Mouse (Mus musculus): Measurements from ENCODE around the gene Mrpl49.
"Not testable (repeated sequence)": the region's sequence is repeated elsewhere in the genome, so short reads cannot be mapped to it uniquely, and the experiment has no call there.

Gene Mrpl49

DNA sequence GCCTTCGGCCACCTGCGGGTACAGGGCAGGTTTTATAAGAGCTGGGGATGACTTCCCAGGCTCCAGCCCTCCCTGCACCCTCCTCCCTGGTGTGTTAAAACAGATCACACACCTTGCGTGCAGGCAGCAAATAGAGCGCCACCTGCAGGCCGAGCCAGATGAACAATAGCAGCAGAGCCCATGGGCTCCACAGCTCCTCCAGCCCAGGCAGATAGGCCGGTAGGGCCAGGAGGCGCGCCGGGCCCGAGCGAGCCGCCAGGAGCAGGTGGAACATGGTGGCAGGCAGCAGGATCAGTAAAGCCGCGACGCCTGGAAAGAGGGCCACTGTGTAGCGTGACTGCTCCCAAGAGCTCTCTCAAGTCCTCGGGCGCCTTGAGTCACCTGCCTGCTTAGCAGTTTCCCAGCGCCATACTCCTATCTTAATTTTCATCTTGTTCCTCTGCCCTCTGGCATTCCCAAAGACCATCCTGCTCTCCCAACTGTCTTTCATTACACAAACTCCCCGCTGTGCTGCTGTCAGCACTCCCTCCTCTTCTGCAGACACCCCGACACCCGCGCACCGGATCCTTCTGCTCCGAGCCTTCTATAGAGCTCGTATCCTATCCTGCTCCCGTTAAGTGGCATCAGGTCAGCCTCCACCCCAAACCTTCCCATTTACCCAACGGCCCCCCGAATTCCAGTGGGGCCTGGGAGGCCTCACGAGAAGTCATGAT is 9.6 kb upstream of the Mrpl49 start:
- peak; percentile 76 to 89 for DNase-seq (ENCODE audit: low spot score in 2 of 2)

DNA sequence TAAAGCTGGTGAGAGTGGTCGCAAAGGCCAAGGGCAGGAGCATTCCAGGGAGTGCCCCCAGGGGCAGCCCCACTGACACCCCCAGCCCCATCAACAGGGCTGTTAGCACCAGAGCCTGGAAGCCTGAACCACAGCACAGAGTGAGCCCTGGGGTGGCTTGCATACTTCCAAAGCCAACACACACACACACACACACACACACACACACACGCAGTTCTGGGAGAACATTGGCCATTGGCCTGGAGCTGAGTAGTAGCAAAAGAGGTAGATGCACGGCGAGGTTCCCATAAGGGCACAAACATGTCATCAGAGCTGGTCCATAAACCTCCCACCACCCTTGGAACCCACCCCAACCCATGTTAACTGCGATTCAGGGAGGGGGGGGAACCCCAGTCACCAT is 9.0 kb upstream of the Mrpl49 start:
- DNase-seq (ENCODE audit: low spot score in 2 of 2), result no peak

DNA sequence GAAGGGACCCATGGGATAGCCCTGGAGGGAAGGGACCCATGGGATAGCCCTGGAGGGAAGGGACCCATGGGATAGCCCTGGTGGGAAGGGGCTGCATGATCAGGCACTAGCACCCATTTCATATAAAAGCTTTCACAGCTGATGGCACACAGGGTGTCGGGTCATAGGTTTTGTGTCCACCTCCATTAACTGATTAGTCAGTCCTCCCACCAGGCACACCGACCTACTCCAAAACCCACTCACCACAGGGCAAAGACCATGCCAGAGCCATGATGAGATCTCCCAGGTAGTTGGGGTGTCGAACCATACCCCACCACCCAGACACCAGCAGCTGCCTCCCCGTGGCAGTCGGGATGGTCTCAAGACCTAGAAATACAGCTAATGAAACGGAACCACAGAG is 5.5 kb upstream of the Mrpl49 start:
- no peak for DNase-seq (ENCODE audit: low spot score in 2 of 2)

DNA sequence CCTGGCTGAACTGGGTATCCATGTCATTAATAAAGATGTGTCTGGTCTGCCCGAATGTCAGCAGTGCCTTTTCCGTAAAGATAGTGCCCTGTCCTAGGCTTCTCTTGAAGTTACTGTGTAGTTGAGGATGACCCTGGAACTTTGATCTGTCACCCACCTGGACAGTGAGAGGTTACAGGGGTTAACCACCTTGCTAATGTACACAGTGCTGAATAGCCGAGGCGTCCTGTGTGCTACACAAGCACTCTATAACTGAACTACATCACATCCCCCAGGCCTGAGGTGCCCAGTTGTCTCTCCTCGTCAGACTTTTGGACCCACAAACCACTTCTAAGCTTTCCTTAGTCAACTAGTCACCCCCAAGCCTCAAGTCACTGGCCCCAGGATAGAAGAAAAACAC is 4.8 kb upstream of the Mrpl49 start:
- no peak for DNase-seq (ENCODE audit: low spot score in 2 of 2)

DNA sequence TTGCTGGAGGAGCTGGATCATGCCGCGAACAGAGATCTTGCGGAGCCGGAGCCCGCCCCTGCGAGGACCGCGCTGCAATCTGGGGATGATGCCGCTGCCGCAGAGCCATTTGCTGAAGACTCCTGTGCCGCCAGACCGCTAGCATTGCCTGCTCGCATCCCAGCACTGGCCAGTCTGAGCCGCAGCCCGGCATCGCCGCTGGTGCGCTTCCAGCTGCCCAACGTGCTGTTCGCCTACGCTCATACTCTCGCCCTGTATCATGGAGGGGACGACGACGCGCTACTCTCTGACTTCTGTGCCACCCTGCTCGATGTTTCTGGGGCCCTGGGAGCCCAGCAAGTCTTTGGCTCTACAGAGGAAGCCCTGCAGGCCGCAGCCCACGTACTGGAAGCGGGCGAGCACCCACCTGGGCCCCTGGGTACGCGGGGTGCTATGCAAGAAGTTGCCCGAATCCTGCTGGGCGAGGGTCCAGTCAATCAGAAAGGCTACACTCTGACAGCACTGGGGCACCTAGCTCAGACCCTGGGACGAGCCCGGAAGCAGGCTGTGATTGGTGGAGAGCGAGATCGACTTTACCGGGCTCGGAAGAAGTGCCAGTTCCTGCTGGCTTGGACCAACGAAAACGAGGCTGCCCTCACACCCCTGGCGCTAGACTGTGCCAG is 4.2 kb upstream of the Mrpl49 start:
- DNase-seq (ENCODE audit: low spot score in 2 of 2), result peak; percentile 63 to 67

DNA sequence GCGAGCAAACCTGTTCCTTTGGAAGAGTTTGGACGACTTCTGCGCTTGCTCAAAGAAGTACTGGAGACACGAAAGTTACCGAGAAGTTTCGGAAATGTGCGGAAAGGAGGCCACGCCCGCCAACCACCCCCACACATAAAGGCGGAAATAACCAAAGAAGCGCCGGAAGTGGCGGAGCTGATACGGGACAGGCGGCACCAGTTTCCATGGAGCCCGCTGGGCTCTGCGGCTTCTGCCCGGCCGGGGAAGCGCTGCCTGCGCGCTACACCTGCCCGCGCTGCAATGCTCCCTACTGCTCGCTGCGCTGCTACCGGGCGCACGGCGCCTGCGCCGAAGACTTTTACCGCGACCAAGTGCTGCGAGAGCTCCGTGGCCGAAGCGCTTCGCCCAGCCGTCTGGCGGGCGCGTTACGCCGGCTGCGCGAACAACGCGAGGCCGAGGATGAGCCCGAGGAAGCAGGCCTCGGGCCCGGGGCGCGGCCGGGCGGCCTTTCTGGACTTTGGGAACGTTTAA is 3.5 kb upstream of the Mrpl49 start, which contains the start of gene Znhit2:
Gene Znhit2, plus strand, starts transcription at position 172 of the 513 bp plus-strand sequence.
- DNase-seq (ENCODE audit: low spot score in 2 of 2), result peak; percentile 91 to 92

DNA sequence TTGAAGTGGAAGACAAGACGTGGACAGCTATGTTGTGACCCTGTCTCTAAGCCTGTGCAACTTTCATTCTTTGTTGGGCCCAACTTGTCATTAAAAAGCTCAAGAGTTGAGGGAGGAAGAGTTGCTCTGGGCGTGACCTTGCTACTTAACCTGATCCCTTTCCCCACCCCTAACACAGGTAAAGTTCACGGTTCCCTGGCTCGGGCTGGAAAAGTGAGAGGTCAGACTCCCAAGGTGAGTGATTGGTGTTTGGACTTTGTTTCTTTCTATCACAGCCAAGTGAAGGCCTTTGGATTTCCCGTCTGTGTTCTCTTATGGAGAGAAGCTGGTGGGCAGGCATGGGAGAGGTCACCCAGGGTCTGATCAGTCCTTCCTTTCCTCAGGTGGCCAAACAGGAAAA is 1.4 kb upstream of the Mrpl49 start:
- DNase-seq (ENCODE audit: low spot score in 2 of 2), result no peak

DNA sequence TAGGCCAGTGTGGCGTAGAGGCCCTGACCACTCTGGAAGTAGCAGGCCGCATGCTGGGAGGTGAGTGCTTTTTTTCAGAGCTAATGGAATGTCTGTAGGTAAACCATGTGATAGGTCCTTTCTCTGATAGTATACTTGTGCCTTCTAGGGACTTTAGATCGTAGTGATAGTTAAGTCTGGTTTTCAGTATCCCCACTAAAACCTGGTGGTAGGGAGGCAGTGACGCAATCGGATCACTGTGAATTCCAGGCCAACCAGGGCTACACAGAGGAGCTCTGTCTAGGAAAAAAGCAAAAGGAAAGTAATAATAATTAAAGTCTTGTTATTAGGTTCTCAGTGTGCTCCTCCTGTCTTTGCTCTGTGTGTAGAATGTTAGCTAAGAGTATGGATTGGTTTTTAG is 928 bp upstream of the Mrpl49 start:
- no peak for DNase-seq (ENCODE audit: low spot score in 2 of 2)

DNA sequence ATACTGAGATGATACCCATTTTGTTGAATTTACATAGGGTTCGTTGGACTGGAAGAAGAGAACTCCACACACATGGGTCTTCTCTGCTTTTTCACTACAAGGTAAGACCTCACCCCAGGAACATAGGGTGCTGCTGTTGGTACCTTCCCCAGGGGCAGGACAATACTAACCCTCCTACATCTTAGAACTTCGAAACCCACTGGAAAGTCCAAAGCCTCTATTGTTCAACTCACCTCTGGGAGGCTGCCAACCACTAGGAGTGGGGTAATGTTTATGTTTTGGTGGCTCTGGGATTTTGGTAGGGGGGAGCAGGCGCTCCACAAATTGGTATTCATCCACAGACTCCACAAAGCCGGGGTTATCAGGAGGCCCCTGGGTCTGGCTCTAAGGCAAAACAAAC is 889 bp downstream of the Mrpl49 start:
- DNase-seq (ENCODE audit: low spot score in 2 of 2), result no peak

DNA sequence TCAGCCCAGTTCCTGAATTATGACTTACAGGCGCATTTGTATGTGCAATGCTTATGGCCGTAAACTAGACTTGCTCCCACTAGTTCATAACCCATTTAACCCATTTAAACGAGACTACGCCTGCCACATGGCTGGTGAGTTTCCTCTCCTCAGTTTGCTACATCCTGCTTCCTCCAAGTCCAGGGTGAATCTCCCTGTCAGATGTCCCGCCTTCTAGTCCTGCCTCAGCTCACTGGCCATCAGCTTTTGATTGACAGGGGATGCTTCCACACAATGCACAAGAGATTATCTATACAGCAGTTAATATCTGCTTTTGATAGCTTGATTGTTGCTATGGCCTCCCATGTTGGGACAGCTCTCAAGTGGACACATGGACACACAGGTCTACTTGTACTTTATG is 3.3 kb downstream of the Mrpl49 start:
- no peak for DNase-seq (ENCODE audit: low spot score in 2 of 2)

DNA sequence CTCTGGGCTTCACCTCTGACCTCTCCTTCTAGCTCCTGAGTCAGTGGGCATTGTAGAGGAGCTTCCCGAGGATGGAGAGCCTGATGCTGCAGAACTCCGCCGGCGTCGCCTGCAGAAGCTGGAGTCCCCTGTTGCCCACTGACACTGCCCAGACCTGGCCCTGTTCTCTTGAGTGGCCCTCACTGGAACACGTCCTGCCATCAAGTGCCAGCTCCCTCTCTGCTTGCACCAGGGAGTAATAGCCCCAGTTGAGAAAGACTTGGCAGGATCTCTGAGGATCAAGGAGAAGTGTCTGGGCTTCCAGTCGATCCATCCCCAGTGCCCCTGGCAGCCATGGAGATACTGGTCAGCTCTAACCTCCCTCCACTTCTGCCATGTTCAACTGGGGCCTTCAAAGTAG is 5.1 kb downstream of the Mrpl49 start:
- DNase-seq (ENCODE audit: low spot score in 2 of 2), result no peak

DNA sequence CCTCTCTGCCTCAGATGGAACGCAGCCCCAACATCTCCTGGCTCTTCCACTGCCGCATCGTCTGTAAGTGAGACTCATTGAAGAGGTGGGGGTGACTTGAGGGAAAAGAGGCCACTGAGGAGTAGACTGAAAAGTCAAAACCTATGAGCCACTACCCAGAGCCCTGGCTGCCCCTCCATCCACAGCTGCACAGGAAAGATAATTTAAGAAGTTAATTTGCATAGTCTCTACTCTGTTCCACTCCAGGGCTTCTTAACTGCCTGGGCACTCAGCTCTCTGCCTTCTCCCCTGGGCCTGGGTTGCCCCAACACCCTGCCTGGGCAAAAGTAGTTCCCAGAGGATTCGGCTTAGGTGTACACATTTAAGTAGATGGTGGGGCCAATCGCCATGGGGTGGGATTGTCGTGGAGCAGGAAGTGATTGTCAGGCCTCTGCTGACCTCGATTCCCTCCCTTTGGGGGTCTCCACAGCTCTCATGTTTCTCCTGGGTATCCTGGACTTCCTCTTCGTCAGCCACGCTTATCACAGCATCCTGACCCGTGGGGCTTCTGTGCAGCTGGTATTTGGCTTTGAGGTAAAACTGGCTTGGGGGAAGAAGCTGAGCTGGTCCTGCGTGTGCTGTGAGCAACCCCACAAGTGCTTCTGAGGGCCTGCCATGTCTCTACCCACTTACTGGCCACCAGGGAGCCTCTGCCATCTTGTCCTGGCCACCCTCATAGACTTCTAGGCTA is 8.7 kb downstream of the Mrpl49 start:
- no peak for DNase-seq (ENCODE audit: low spot score in 2 of 2)

DNA sequence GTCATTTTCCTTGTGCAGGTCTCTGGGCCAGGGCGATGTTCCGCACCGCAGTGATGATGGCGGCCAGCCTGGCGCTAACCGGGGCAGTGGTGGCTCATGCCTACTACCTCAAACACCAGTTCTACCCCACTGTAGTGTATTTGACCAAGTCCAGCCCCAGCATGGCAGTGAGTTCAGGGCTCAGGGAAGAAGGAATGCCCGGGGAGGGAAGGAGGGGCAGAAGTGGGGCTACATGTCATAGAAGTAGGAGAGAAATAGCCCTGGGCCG is 9.8 kb downstream of the Mrpl49 start:
- DNase-seq (ENCODE audit: low spot score in 2 of 2), result no peak

DNA sequence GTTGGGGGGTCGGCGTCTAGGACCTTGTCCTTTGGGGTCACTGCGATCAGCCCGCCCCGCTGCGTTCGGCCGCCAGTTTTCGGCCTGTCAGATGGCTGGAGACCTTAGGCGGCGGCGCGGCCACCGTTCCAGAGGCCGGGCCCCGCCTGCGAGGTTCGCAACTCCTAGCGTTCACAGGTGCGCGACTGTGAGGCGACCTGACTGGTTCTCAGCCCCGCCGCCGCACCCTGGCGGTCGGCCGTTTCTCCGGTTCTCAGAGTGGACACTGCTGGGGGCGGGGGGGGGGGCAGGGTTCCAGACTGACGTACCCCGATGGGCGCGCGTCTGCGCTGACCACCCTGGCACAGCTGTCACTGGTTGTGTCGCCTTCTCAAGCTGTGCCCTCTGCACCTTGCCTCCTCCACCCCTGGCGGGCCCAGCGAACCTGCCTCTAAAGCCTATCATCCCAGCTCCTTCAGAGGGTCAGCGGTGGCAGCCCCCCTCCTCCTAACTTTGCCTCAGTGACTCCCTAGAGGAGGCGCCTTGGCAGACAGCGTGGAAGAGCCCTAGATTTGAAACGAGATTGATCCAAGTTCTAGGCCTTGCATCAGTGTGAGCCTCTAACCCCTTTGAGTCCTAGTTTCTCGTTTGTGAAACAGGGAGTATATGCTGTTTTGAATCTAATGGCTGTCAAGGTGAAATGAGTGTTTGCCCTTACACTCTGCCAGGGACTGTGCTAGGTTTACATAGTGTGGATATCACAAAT is 10.3 kb downstream of the Mrpl49 start:
- peak in 1 of 2 experiments; percentile 33 for DNase-seq (ENCODE audit: low spot score in 2 of 2)

DNA sequence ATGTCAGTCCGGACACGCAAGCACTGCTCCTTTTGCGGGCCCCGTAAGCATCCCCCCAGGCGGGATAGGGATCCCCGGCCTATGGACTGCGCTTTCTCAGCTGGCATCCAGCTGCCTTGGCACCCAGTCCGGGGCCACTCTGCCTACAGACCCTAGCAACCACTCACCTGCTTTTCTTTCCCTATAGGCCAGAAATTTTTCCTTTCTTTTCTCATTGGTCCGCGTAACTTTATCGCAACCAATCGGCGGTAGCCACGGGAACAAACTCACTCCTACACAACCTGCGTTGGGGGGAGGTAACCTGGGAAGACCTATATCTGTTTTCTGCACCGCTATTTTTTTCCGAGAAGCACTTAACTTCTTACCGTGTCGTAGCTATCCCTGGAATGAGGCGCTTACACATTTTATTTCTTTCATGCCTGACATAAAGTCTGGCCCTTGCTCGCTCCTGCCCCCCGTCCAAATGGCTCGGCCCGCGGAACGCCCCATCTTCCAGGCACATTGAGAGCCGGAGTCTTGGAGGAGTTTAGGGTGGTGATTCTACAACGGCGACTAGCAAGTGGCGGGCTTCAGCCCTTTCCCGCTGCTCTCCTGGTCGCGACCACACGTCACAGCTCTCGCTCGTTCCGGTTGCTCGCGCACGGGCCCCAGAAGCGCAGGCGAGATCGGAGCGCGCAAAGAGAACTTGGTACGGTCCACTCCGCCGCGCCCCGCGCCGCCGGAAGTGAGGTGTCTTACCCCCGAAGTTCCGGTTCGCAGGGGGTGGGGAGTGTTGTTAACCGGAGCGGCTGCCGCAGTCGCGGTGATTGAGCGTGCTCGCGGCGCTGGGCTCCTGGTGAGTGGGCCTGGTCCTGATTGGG is 11.1 kb downstream of the Mrpl49 start, which contains the start of gene Syvn1:
Gene Syvn1, plus strand, starts transcription at position 283 of the 860 bp plus-strand sequence.
- peak; percentile 84 to 88 for DNase-seq (ENCODE audit: low spot score in 2 of 2)

DNA sequence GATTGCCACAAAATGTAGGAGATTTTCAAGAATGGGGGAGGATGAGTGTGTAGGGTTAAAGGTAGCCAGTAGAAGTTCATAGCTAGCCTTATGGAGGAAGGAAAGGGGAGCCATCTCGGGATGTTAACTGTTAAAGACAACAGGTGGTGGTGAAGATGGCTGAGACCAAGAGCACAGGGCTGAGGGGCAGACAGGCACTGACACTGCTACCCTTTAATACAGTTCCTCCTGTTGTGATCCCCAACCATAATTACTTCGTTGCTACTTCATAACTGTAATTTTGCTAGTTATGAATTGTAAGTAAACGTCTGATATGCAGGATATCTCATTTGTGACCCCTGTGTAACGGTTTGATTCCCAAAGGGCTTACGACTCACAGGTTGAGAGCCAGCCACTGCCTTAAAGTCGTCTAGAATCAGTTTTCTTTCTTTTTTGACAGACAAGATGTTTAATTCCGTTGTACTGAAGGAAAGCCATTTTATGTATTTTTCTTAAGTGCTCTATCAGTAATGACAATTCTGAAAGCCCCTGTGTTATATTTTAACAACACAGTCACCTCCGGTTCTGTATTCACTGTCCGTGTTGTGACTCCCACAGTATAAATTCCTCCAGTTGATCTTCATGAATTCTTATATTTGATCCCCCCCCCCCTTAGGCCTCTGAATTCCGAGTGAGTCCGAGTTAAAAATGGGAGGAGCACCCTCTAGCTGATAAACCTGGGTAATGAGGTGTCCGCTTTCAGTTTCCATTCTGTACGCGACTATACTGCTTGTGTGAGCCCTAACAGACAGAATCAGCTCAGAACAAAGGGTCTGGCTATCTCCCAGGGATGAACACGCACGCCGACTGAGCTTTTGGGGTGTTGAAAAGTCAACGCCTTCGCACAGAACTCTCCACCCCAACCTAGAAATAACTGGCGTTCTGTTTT is 12.0 kb downstream of the Mrpl49 start:
- DNase-seq (ENCODE audit: low spot score in 2 of 2), result no peak

DNA sequence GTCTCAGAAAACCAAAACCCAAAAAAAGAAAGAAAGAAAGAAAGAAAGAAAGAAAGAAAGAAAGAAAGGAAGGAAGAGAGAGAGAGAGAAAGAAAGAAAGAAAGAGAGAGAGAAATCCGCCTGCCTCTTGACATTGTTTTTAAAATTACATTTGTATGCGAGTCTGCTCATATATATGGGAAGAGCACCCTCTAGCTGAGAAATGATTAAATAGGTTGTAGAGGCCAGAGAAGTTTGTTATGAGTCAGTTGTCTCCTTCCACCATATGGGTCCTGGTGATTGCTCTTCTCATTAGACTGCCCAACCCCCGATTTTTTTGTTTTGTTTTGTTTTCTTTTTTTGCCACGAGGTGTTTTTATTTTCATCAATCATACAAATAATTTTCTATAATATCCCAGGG is 13.5 kb downstream of the Mrpl49 start:
- DNase-seq (ENCODE audit: low spot score in 2 of 2), result not testable (repeated sequence)

DNA sequence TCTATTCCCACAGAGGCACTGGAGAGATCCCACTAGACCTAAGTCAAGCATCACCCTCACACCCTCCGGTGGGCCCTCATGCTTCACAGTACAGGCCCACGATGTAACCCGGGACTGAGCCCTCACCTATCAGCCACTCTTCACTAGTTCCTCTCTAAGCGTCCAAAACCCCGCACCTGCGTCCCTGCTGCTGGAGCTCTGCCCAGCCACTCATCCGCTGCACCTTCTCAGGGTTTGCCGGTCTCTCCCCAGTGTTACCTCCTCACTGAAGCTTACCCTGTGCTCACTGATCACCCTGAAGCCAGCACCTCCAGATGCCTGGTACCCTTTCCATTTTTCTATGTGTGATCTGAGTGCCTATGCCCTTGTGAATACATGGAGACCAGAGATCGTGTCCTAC is 15.3 kb downstream of the Mrpl49 start:
- DNase-seq (ENCODE audit: low spot score in 2 of 2), result no peak

DNA sequence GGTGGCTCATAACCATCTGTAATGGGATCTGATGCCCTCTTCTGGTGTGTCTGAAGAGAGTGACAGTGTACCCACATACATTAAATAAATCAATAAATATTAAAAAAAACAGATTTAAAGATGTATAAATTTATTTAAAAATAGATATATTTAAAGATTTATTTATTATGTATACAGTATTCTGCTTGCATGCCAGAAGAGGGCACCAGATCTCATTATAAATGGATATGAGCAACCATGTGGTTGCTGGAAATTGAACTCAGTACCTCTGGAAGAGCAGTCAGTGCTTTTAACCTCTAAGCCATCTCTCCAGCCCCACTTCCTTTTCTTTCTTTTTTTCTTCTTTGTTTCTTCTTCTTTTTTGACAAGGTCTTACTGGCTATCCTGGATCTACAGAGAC is 17.6 kb downstream of the Mrpl49 start:
- no peak for DNase-seq (ENCODE audit: low spot score in 2 of 2)

DNA sequence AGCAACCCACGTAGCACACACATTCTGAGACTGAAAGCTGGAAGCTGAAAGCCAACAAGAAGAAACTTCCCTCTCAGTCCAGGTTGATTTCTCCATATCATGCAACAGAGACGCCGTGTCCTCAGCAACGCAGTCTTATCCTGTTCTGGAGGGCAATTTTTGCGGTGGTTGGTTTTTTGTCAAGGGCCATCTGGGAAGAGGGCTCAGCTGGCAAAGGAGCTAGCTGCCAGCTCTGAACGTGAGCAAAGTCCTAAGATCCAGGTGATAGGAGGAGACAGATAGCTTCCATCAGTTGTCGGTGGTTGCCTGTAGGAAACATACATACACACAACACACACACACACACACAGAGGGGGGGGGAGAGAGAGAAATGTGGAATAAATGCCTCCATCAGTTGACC is 19.3 kb downstream of the Mrpl49 start:
- no peak for DNase-seq (ENCODE audit: low spot score in 2 of 2)

All from thymus, postnatal 10 days (tissue).